Mouse (Mus musculus): ENCODE measurements at regions not wholly inside any gene's neighbourhood (a gene's known extent, or its start where the extent isn't known, plus 50 kb on each side); places are given as distances from the start of the nearest gene placed in this dataset.

- no peak for ATAC-seq (ENCODE audit: extremely low read depth, insufficient number of reproducible peaks, low FRiP score, poor library complexity, severe bottlenecking)
Observed at GRCm38 (mm10) chr1:105115391-105115790, 241.1 kb downstream of the Rnf152 start.

GRCm38 (mm10) chr1:105114835-105115234, 241.7 kb downstream of the Rnf152 start:
- H3K9me3 ChIP-seq (replicated peaks): peaks cover 16% of the 10 kb centered on the region
- no peaks in the 10 kb centered on the region for H3K27me3 ChIP-seq (ENCODE audit: insufficient read depth, low read length)
- TF ChIP-seq GATA1 (IDR thresholded peaks at IDR 0.05; ENCODE audit: borderline replicate concordance, low read length) (no peak), GATA2 (IDR thresholded peaks at IDR 0.05; ENCODE audit: borderline replicate concordance, low read depth, low read length) (no peak), CTCF (IDR thresholded peaks at IDR 0.05; ENCODE audit: low read depth, low read length) (no peak), TAL1 (conservative IDR thresholded peaks at IDR 0.05; ENCODE audit: low read depth, low read length) (no peak), POLR2AphosphoS5 (IDR thresholded peaks at IDR 0.05; ENCODE audit: insufficient replicate concordance, low read depth, low read length) (no peak)
- no peaks in the 10 kb centered on the region for H3K36me3 ChIP-seq (replicated peaks)
- DNase-seq (ENCODE audit: low spot score): no peak
- no peak overlapping the region for H3K4me3 ChIP-seq (ENCODE audit: low read depth, low read length)
- H3K4me1 ChIP-seq (ENCODE audit: insufficient read depth, low read depth, low read length): no peaks in the 10 kb centered on the region
- no peak for ATAC-seq (ENCODE audit: extremely low read depth, insufficient number of reproducible peaks, low FRiP score, poor library complexity, severe bottlenecking)

More at GRCm38 (mm10) chr1:105115391-105115790, 241.1 kb downstream of the Rnf152 start:
- Histone ChIP-seq H3K4me1 (ENCODE audit: insufficient read depth, low read depth, low read length) (no peaks in the 10 kb centered on the region), H3K9me3 (replicated peaks) (peaks cover 16% of the 10 kb centered on the region), H3K4me3 (ENCODE audit: low read depth, low read length) (no peak overlapping the region), H3K36me3 (replicated peaks) (no peaks in the 10 kb centered on the region), H3K27me3 (ENCODE audit: insufficient read depth, low read length) (no peaks in the 10 kb centered on the region)
- no peak for TF ChIP-seq TAL1 (conservative IDR thresholded peaks at IDR 0.05; ENCODE audit: low read depth, low read length)
- TF ChIP-seq CTCF (IDR thresholded peaks at IDR 0.05; ENCODE audit: low read depth, low read length): no peak
- no peak for TF ChIP-seq GATA1 (IDR thresholded peaks at IDR 0.05; ENCODE audit: borderline replicate concordance, low read length)
- TF ChIP-seq POLR2AphosphoS5 (IDR thresholded peaks at IDR 0.05; ENCODE audit: insufficient replicate concordance, low read depth, low read length): no peak
- no peak for TF ChIP-seq GATA2 (IDR thresholded peaks at IDR 0.05; ENCODE audit: borderline replicate concordance, low read depth, low read length)
- no peak for DNase-seq (ENCODE audit: low spot score)

- H3K9me3 ChIP-seq (replicated peaks): peaks cover 20% of the 10 kb centered on the region
- no peak for ATAC-seq (ENCODE audit: extremely low read depth, insufficient number of reproducible peaks, low FRiP score, poor library complexity, severe bottlenecking)
Observed at GRCm38 (mm10) chr1:105112762-105113525, 243.6 kb downstream of the Rnf152 start.

GRCm38 (mm10) chr1:105111236-105111635, 245.3 kb downstream of the Rnf152 start:
- H3K4me3 ChIP-seq (ENCODE audit: low read depth, low read length): no peak overlapping the region
- no peaks in the 10 kb centered on the region for H3K36me3 ChIP-seq (replicated peaks)
- ATAC-seq (ENCODE audit: extremely low read depth, insufficient number of reproducible peaks, low FRiP score, poor library complexity, severe bottlenecking) (no peak), DNase-seq (ENCODE audit: low spot score) (no peak)
- H3K9me3 ChIP-seq (replicated peaks): peaks cover 23% of the 10 kb centered on the region
- H3K4me1 ChIP-seq (ENCODE audit: insufficient read depth, low read depth, low read length): no peaks in the 10 kb centered on the region
- no peak for TF ChIP-seq GATA1 (IDR thresholded peaks at IDR 0.05; ENCODE audit: borderline replicate concordance, low read length)
- no peaks in the 10 kb centered on the region for H3K27me3 ChIP-seq (ENCODE audit: insufficient read depth, low read length)

More at GRCm38 (mm10) chr1:105112762-105113525, 243.6 kb downstream of the Rnf152 start:
- H3K4me3 ChIP-seq (ENCODE audit: low read depth, low read length): no peak overlapping the region
- TF ChIP-seq CTCF (IDR thresholded peaks at IDR 0.05; ENCODE audit: low read depth, low read length) (no peak), POLR2AphosphoS5 (IDR thresholded peaks at IDR 0.05; ENCODE audit: insufficient replicate concordance, low read depth, low read length) (no peak), GATA1 (IDR thresholded peaks at IDR 0.05; ENCODE audit: borderline replicate concordance, low read length) (no peak)
- H3K36me3 ChIP-seq (replicated peaks): no peaks in the 10 kb centered on the region
- no peaks in the 10 kb centered on the region for H3K4me1 ChIP-seq (ENCODE audit: insufficient read depth, low read depth, low read length)
- H3K27me3 ChIP-seq (ENCODE audit: insufficient read depth, low read length): no peaks in the 10 kb centered on the region
- DNase-seq (ENCODE audit: low spot score): no peak

- no peak for TF ChIP-seq TAL1 (conservative IDR thresholded peaks at IDR 0.05; ENCODE audit: low read depth, low read length)
- no peak for TF ChIP-seq CTCF (IDR thresholded peaks at IDR 0.05; ENCODE audit: low read depth, low read length)
- no peak for TF ChIP-seq GATA1 (IDR thresholded peaks at IDR 0.05; ENCODE audit: borderline replicate concordance, low read length)
- no peak for TF ChIP-seq GATA2 (IDR thresholded peaks at IDR 0.05; ENCODE audit: borderline replicate concordance, low read depth, low read length)
- TF ChIP-seq POLR2AphosphoS5 (IDR thresholded peaks at IDR 0.05; ENCODE audit: insufficient replicate concordance, low read depth, low read length): no peak
- Histone ChIP-seq H3K4me1 (ENCODE audit: insufficient read depth, low read depth, low read length) (no peaks in the 10 kb centered on the region), H3K27me3 (ENCODE audit: insufficient read depth, low read length) (no peaks in the 10 kb centered on the region), H3K9me3 (replicated peaks) (peaks cover 23% of the 10 kb centered on the region), H3K36me3 (replicated peaks) (no peaks in the 10 kb centered on the region), H3K4me3 (ENCODE audit: low read depth, low read length) (no peak overlapping the region)
- ATAC-seq (ENCODE audit: extremely low read depth, insufficient number of reproducible peaks, low FRiP score, poor library complexity, severe bottlenecking) (no peak), DNase-seq (ENCODE audit: low spot score) (no peak)
Observed at GRCm38 (mm10) chr1:105110581-105111210, 245.8 kb downstream of the Rnf152 start.

- Histone ChIP-seq H3K9me3 (replicated peaks) (peaks cover 22% of the 10 kb centered on the region), H3K4me3 (ENCODE audit: low read depth, low read length) (no peak overlapping the region), H3K27me3 (ENCODE audit: insufficient read depth, low read length) (no peaks in the 10 kb centered on the region), H3K4me1 (ENCODE audit: insufficient read depth, low read depth, low read length) (no peaks in the 10 kb centered on the region), H3K36me3 (replicated peaks) (no peaks in the 10 kb centered on the region)
- TF ChIP-seq GATA2 (IDR thresholded peaks at IDR 0.05; ENCODE audit: borderline replicate concordance, low read depth, low read length): no peak
- DNase-seq (ENCODE audit: low spot score) (no peak), ATAC-seq (ENCODE audit: extremely low read depth, insufficient number of reproducible peaks, low FRiP score, poor library complexity, severe bottlenecking) (no peak)
Observed at GRCm38 (mm10) chr1:105107836-105108235, 248.7 kb downstream of the Rnf152 start.
